Mouse (Mus musculus): Measurements from ENCODE around the gene Phip. TPM values are rescaled to one million over a fixed set of nuclear protein-coding genes. Genes with fewer than 3 reads are reported as not detected.
A peak's percentile ranks its signal among the peaks of the same experiment; 100 is the strongest.

The Phip gene
- polyA plus RNA-seq, 1 experiment from 2014 or later, result 160 TPM

GRCm38 (mm10) chr9:82971433-82971832, 3.9 kb downstream of the Phip start:
- no peak overlapping the region for H3K27ac ChIP-seq
- no peak overlapping the region for H3K9ac ChIP-seq
- H3K4me2 ChIP-seq, result peak overlapping the region; percentile 42
- H3K36me3 ChIP-seq (ENCODE audit: poor library complexity, severe bottlenecking), result peaks cover 3% of the 10 kb centered on the region; the same call in 1 of the 2 replicates
- peak overlapping the region; percentile 15 for H3K4me3 ChIP-seq
- ATAC-seq, result no peak
- 54% methylated on average over 1 of the region's 1 CpGs for WGBS
- H3K4me1 ChIP-seq, result peaks cover 21% of the 10 kb centered on the region
- H3K27me3 ChIP-seq, result no peaks in the 10 kb centered on the region
- H3K9me3 ChIP-seq (replicated peaks), result no peaks in the 10 kb centered on the region

- WGBS, result 78% methylated on average over 8 of the region's 8 CpGs
- no peaks in the 10 kb centered on the region for H3K9me3 ChIP-seq (replicated peaks)
- H3K36me3 ChIP-seq (ENCODE audit: poor library complexity, severe bottlenecking), result peaks cover 16% of the 10 kb centered on the region
- no peak overlapping the region for H3K4me3 ChIP-seq
- H3K4me1 ChIP-seq, result peaks cover 12% of the 10 kb centered on the region
- ATAC-seq, result no peak
- no peaks in the 10 kb centered on the region for H3K27me3 ChIP-seq
- H3K9ac ChIP-seq, result no peak overlapping the region
- no peak overlapping the region for H3K27ac ChIP-seq
- H3K4me2 ChIP-seq, result no peak overlapping the region
These were observed 8.2 kb downstream of the Phip start for GRCm38 (mm10) chr9:82967076-82967621.

- ATAC-seq, result no peak
- Histone ChIP-seq H3K4me2 (no peak overlapping the region), H3K9ac (no peak overlapping the region), H3K27me3 (no peaks in the 10 kb centered on the region), H3K4me1 (0 out of 2 replicates have a peak, but pooled peaks cover 3% of the 10 kb centered on the region), H3K4me3 (no peak overlapping the region), H3K9me3 (replicated peaks) (no peaks in the 10 kb centered on the region), H3K27ac (no peak overlapping the region), H3K36me3 (ENCODE audit: poor library complexity, severe bottlenecking) (peaks cover 18% of the 10 kb centered on the region)
- WGBS, result 83% methylated on average over 4 of the region's 4 CpGs
These were observed 11.3 kb downstream of the Phip start for GRCm38 (mm10) chr9:82963981-82964380.

GRCm38 (mm10) chr9:82961352-82961751, 14.0 kb downstream of the Phip start:
- H3K9ac ChIP-seq, result no peak overlapping the region

GRCm38 (mm10) chr9:82955267-82955666, 20.0 kb downstream of the Phip start:
- no peak overlapping the region for H3K27ac ChIP-seq
- no peaks in the 10 kb centered on the region for H3K4me1 ChIP-seq
- 82% methylated on average over 4 of the region's 4 CpGs for WGBS
- no peaks in the 10 kb centered on the region for H3K27me3 ChIP-seq
- no peak overlapping the region for H3K4me2 ChIP-seq
- no peaks in the 10 kb centered on the region for H3K9me3 ChIP-seq (replicated peaks)
- H3K9ac ChIP-seq, result no peak overlapping the region
- ATAC-seq, result no peak
- H3K4me3 ChIP-seq, result no peak overlapping the region
- H3K36me3 ChIP-seq (ENCODE audit: poor library complexity, severe bottlenecking), result peaks cover 46% of the 10 kb centered on the region

More at GRCm38 (mm10) chr9:82961352-82961751, 14.0 kb downstream of the Phip start:
- Histone ChIP-seq H3K27ac (no peak overlapping the region), H3K4me2 (no peak overlapping the region), H3K36me3 (ENCODE audit: poor library complexity, severe bottlenecking) (peaks cover 31% of the 10 kb centered on the region), H3K27me3 (no peaks in the 10 kb centered on the region), H3K4me1 (no peaks in the 10 kb centered on the region), H3K9me3 (replicated peaks) (no peaks in the 10 kb centered on the region), H3K4me3 (no peak overlapping the region)
- ATAC-seq, result no peak
- WGBS, result 93% methylated on average over 2 of the region's 2 CpGs

GRCm38 (mm10) chr9:82952330-82952729, 23.0 kb downstream of the Phip start:
- Histone ChIP-seq H3K9ac (no peak overlapping the region), H3K27ac (no peak overlapping the region), H3K4me2 (no peak overlapping the region), H3K9me3 (replicated peaks) (no peaks in the 10 kb centered on the region), H3K4me1 (no peaks in the 10 kb centered on the region), H3K4me3 (no peak overlapping the region), H3K36me3 (ENCODE audit: poor library complexity, severe bottlenecking) (peaks cover 43% of the 10 kb centered on the region), H3K27me3 (no peaks in the 10 kb centered on the region)
- no peak for ATAC-seq

- Histone ChIP-seq H3K9ac (no peak overlapping the region), H3K4me3 (no peak overlapping the region), H3K27ac (no peak overlapping the region), H3K4me2 (no peak overlapping the region), H3K9me3 (replicated peaks) (no peaks in the 10 kb centered on the region), H3K36me3 (ENCODE audit: poor library complexity, severe bottlenecking) (peaks cover 36% of the 10 kb centered on the region), H3K4me1 (no peaks in the 10 kb centered on the region), H3K27me3 (no peaks in the 10 kb centered on the region)
- ATAC-seq, result no peak
- 95% methylated on average over 2 of the region's 2 CpGs for WGBS
These were observed 23.8 kb downstream of the Phip start for GRCm38 (mm10) chr9:82951435-82952004.

GRCm38 (mm10) chr9:82907246-82907645, 68.1 kb downstream of the Phip start:
- H3K9me3 ChIP-seq (replicated peaks), result no peaks in the 10 kb centered on the region
- 97% methylated on average over 7 of the region's 7 CpGs for WGBS
- H3K27ac ChIP-seq, result no peak overlapping the region
- no peak overlapping the region for H3K4me2 ChIP-seq
- no peaks in the 10 kb centered on the region for H3K27me3 ChIP-seq
- ATAC-seq, result no peak
- no peak overlapping the region for H3K4me3 ChIP-seq
- no peaks in the 10 kb centered on the region for H3K4me1 ChIP-seq
- H3K9ac ChIP-seq, result no peak overlapping the region
- peaks cover 62% of the 10 kb centered on the region for H3K36me3 ChIP-seq (ENCODE audit: poor library complexity, severe bottlenecking)

- peaks cover 61% of the 10 kb centered on the region for H3K36me3 ChIP-seq (ENCODE audit: poor library complexity, severe bottlenecking)
- ATAC-seq, result no peak
These were observed 86.7 kb downstream of the Phip start for GRCm38 (mm10) chr9:82888645-82889044.

GRCm38 (mm10) chr9:82884177-82884576, 91.1 kb downstream of the Phip start:
- H3K4me2 ChIP-seq, result no peak overlapping the region
- H3K27ac ChIP-seq, result no peak overlapping the region
- H3K27me3 ChIP-seq, result no peaks in the 10 kb centered on the region
- H3K4me1 ChIP-seq, result no peaks in the 10 kb centered on the region
- ATAC-seq, result no peak
- H3K9ac ChIP-seq, result no peak overlapping the region
- no peaks in the 10 kb centered on the region for H3K9me3 ChIP-seq (replicated peaks)
- H3K36me3 ChIP-seq (ENCODE audit: poor library complexity, severe bottlenecking), result peaks cover 65% of the 10 kb centered on the region
- no peak overlapping the region for H3K4me3 ChIP-seq

More at GRCm38 (mm10) chr9:82888645-82889044, 86.7 kb downstream of the Phip start:
- no peaks in the 10 kb centered on the region for H3K4me1 ChIP-seq
- no peak overlapping the region for H3K4me2 ChIP-seq
- H3K4me3 ChIP-seq, result no peak overlapping the region
- no peaks in the 10 kb centered on the region for H3K27me3 ChIP-seq
- H3K9ac ChIP-seq, result no peak overlapping the region
- H3K9me3 ChIP-seq (replicated peaks), result no peaks in the 10 kb centered on the region
- no peak overlapping the region for H3K27ac ChIP-seq

GRCm38 (mm10) chr9:82877078-82877477, 98.2 kb downstream of the Phip start:
- H3K4me2 ChIP-seq, result no peak overlapping the region
- H3K9ac ChIP-seq, result no peak overlapping the region
- H3K36me3 ChIP-seq (ENCODE audit: poor library complexity, severe bottlenecking), result peaks cover 67% of the 10 kb centered on the region
- no peak overlapping the region for H3K27ac ChIP-seq
- no peak overlapping the region for H3K4me3 ChIP-seq
- 94% methylated on average over 1 of the region's 1 CpGs for WGBS
- H3K9me3 ChIP-seq (replicated peaks), result no peaks in the 10 kb centered on the region
- H3K27me3 ChIP-seq, result no peaks in the 10 kb centered on the region
- H3K4me1 ChIP-seq, result no peaks in the 10 kb centered on the region
- ATAC-seq, result no peak

GRCm38 (mm10) chr9:82867698-82868097, 107.6 kb downstream of the Phip start:
- H3K27me3 ChIP-seq, result no peaks in the 10 kb centered on the region
- no peaks in the 10 kb centered on the region for H3K4me1 ChIP-seq
- H3K4me3 ChIP-seq, result no peak overlapping the region
- ATAC-seq, result no peak
- H3K9me3 ChIP-seq (replicated peaks), result no peaks in the 10 kb centered on the region
- H3K36me3 ChIP-seq (ENCODE audit: poor library complexity, severe bottlenecking), result peaks cover 29% of the 10 kb centered on the region
- no peak overlapping the region for H3K27ac ChIP-seq
- no peak overlapping the region for H3K4me2 ChIP-seq
- H3K9ac ChIP-seq, result no peak overlapping the region
- WGBS, result 80% methylated on average over 3 of the region's 3 CpGs

- no peak overlapping the region for H3K9ac ChIP-seq
- H3K27ac ChIP-seq, result no peak overlapping the region
- H3K4me3 ChIP-seq, result no peak overlapping the region
- H3K9me3 ChIP-seq (replicated peaks), result no peaks in the 10 kb centered on the region
- no peak overlapping the region for H3K4me2 ChIP-seq
- H3K36me3 ChIP-seq (ENCODE audit: poor library complexity, severe bottlenecking), result peaks cover 20% of the 10 kb centered on the region
- WGBS, result 78% methylated on average over 1 of the region's 1 CpGs
- ATAC-seq, result no peak
- H3K4me1 ChIP-seq, result no peaks in the 10 kb centered on the region
- no peaks in the 10 kb centered on the region for H3K27me3 ChIP-seq
These were observed 109.2 kb downstream of the Phip start for GRCm38 (mm10) chr9:82866121-82866520.

All from forebrain, embryonic 13.5 days (tissue).